Mouse (Mus musculus) midbrain, postnatal 0 days (tissue): ENCODE data around the gene Pon2. TPM values are rescaled to one million over a fixed set of nuclear protein-coding genes. Genes with fewer than 3 reads are reported as not detected.

Experiments used
- ATAC-seq: fragments of 200-750 bp; cut with Nextera tagmentation; 2 replicates; pipeline ENCODE4 v1.8.0; 2017; ENCODE audit warnings: moderate number of reproducible peaks, mild to moderate bottlenecking, moderate TSS enrichment, moderate library complexity; ENCODE audit not compliant: low FRiP score
- DNase-seq: peaks from one replicate; pipeline ENCODE4 v3.0.0-alpha.2; 2015; ENCODE audit warnings: low spot score
- H3K27ac ChIP-seq: fragments of 300-500 bp; sonication (generic); 2 replicates; pipeline ENCODE4 v1.5.1; 2014; ENCODE audit warnings: low read depth, mild to moderate bottlenecking, low read length, mixed read lengths
- H3K27me3 ChIP-seq: fragments of 300-500 bp; sonication (generic); 2 replicates; pipeline ENCODE4 v1.6.1; 2014; ENCODE audit warnings: low read length, control low read depth, mixed read lengths; ENCODE audit not compliant: insufficient read depth
- H3K36me3 ChIP-seq: fragments of 300-500 bp; sonication (generic); 2 replicates; pipeline ENCODE4 v1.6.1; 2014; ENCODE audit warnings: low read length, control low read depth, mixed read lengths; ENCODE audit not compliant: insufficient read depth
- H3K4me1 ChIP-seq: fragments of 300-500 bp; sonication (generic); 2 replicates; pipeline ENCODE4 v1.6.1; 2014; ENCODE audit warnings: mild to moderate bottlenecking, control low read depth, antibody characterized with exemption, low read length, mixed read lengths; ENCODE audit not compliant: insufficient read depth
- H3K4me2 ChIP-seq: fragments of 300-500 bp; sonication (generic); 2 replicates; pipeline ENCODE4 v1.6.1; 2014; ENCODE audit warnings: low read depth, mild to moderate bottlenecking, low read length, mixed read lengths; ENCODE audit not compliant: poor library complexity, severe bottlenecking
- H3K4me3 ChIP-seq: fragments of 300-500 bp; sonication (generic); 2 replicates; pipeline ENCODE4 v1.5.1; 2014; ENCODE audit warnings: low read depth, mild to moderate bottlenecking, low read length, moderate library complexity
- H3K9ac ChIP-seq: fragments of 300-500 bp; sonication (generic); replicated peaks from 2 replicates; pipeline ENCODE4 v1.6.1; 2014; ENCODE audit warnings: mild to moderate bottlenecking, low read length, moderate library complexity, mixed read lengths; ENCODE audit not compliant: poor library complexity, severe bottlenecking
- H3K9me3 ChIP-seq: fragments of 300-500 bp; sonication (generic); 2 replicates; pipeline ENCODE4 v1.6.1; 2016; ENCODE audit warnings: low read length, control low read depth
- CTCF ChIP-seq: IDR thresholded peaks from 2 replicates; pipeline ENCODE4 v1.5.1; 2016; ENCODE audit warnings: antibody characterized with exemption, mild to moderate bottlenecking
- WGBS: fragments of 180-500 bp; shearing (Covaris S2); extraction: QIAGEN DNeasy Blood & Tissue Kit; methylation state at CpG from one replicate; pipeline ENCODE4 v1.1.7; 2014; 5-methylcytosine and 5-hydroxymethylcytosine counted together
- polyA plus RNA-seq: library from polyadenylated mRNA; unstranded; fragments of >200 nt; fragmentation: Nextera tagmentation; extraction: Ambion mirVana; gene quantifications from 2 replicates; pipeline ENCODE4 v1.2.1, GENCODE M21; 2015
- total RNA-seq: library from RNA; depleted of rRNA; stranded (reverse); fragments of >200 nt; gene quantifications from 2 replicates; pipeline ENCODE4 v1.2.3, GENCODE M21; 2014

The Pon2 gene
- total and polyA plus RNA-seq, 2 experiments from 2014 or later: 21.1 to 30.8 TPM

DNA sequence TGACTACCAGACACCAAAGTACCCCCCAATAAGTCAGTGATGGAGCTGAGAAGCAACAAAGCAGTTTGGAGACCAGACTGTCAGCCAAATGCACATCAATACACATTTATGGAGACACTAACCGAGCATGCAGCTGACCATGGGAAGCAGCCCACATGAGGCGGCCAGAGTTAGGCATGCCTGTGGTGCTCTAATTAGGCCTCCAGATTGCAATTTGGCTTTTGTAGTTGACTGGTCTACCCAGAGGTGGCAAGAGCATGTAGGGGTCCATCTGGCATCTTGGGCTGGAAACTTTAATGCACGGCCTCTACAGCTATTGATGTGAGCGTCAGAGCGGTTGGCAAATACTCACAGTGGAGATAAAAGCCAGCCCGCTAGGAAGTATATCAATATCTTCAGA is 52.3 kb downstream of the Pon2 start:
- ATAC-seq: peak; percentile 16; the same call in 1 of the 2 replicates
- TF ChIP-seq CTCF: no peak

DNA sequence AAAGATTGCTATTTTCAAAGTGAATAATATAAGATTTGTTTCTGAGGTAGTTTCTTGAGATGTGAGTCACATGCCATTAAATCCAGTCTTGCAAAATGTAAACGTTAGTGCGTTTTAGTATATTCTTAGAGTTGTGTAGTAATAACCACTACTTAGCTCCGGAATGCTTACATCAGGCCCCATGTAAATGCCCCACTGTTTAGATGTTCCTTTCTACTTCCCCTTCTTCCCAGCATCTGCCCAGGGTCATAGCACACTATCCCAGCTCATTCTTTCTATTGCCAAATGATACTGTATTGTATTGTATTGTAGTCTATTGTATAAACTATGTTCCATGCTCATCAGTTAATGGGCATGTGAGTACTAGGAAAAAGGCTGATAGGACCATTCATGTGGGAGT is 59.5 kb downstream of the Pon2 start:
- H3K27me3 ChIP-seq: no peaks in the 10 kb centered on the region
- no peak for TF ChIP-seq CTCF
- ATAC-seq: no peak

More for the DNA sequence above, 52.3 kb downstream of the Pon2 start:
- H3K27ac ChIP-seq: no peak overlapping the region
- no peaks in the 10 kb centered on the region for H3K9me3 ChIP-seq
- H3K36me3 ChIP-seq: no peaks in the 10 kb centered on the region
- no peak overlapping the region for H3K9ac ChIP-seq
- WGBS: 89% methylated on average over 6 of the region's 6 CpGs
- no peak overlapping the region for H3K4me2 ChIP-seq
- H3K27me3 ChIP-seq: no peaks in the 10 kb centered on the region
- no peak overlapping the region for H3K4me3 ChIP-seq
- H3K4me1 ChIP-seq: no peaks in the 10 kb centered on the region
- peak; percentile 39 for DNase-seq

DNA sequence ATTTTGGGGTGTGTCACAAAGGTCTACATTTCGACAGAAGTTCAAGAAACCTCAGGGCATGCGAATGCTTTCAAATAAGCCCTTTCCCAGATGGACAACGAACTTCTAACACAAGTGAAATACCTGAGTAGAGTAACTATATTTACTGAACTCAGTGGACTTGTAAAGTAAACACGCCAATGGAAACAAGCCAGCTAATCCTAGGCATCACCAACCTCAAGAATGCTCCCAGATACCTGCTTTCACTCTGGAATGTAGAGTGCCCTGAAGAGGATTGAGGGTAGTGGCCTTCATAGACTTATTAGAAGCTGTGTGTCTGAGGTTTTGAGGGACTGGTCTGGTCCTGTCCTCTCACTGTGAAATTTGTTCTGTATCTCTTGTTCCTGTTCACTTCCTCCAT is 60.7 kb downstream of the Pon2 start:
- H3K27me3 ChIP-seq: no peaks in the 10 kb centered on the region
- WGBS: 94% methylated on average over 4 of the region's 4 CpGs
- no peak overlapping the region for H3K9ac ChIP-seq
- H3K4me3 ChIP-seq: no peak overlapping the region
- no peak overlapping the region for H3K27ac ChIP-seq
- no peak overlapping the region for H3K4me2 ChIP-seq
- no peaks in the 10 kb centered on the region for H3K9me3 ChIP-seq
- ATAC-seq (no peak), DNase-seq (no peak)
- TF ChIP-seq CTCF: no peak
- no peaks in the 10 kb centered on the region for H3K4me1 ChIP-seq
- H3K36me3 ChIP-seq: no peaks in the 10 kb centered on the region

More for the DNA sequence above, 59.5 kb downstream of the Pon2 start:
- Histone ChIP-seq H3K27ac (no peak overlapping the region), H3K4me1 (no peaks in the 10 kb centered on the region), H3K4me3 (no peak overlapping the region), H3K4me2 (no peak overlapping the region), H3K9ac (no peak overlapping the region), H3K36me3 (no peaks in the 10 kb centered on the region), H3K9me3 (no peaks in the 10 kb centered on the region)
- 96% methylated on average over 3 of the region's 3 CpGs for WGBS
- DNase-seq: no peak

DNA sequence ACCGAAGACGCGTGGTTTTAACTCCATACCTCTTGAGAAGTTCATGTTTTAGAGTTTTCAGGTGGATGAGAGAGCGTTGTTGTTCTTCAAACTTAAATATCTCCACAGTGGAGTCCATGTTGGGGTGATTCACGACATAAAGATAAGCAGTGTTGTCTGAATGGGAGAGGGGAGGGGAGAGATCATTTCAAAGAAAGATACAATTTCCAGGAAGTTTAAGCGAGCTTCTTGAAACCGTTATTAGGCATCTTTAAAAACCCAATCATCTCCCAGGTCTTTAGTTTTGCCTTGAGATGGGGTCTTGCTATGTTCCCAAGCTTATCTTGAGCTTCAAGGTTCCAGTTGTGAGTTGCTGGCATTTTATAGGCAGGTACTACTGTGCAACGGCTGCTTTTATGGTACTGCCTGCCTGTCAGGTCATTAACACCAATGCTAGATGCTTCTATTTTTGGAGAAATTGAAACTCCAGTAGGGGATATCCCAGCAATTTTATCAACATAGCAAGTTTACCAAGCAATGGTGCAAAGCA is 61.3 kb downstream of the Pon2 start:
- Histone ChIP-seq H3K9ac (no peak overlapping the region), H3K4me2 (no peak overlapping the region), H3K9me3 (no peaks in the 10 kb centered on the region), H3K27me3 (no peaks in the 10 kb centered on the region), H3K36me3 (no peaks in the 10 kb centered on the region), H3K4me1 (no peaks in the 10 kb centered on the region), H3K4me3 (no peak overlapping the region), H3K27ac (no peak overlapping the region)
- ATAC-seq (no peak), DNase-seq (no peak)
- TF ChIP-seq CTCF: no peak
- WGBS: 73% methylated on average over 8 of the region's 8 CpGs

DNA sequence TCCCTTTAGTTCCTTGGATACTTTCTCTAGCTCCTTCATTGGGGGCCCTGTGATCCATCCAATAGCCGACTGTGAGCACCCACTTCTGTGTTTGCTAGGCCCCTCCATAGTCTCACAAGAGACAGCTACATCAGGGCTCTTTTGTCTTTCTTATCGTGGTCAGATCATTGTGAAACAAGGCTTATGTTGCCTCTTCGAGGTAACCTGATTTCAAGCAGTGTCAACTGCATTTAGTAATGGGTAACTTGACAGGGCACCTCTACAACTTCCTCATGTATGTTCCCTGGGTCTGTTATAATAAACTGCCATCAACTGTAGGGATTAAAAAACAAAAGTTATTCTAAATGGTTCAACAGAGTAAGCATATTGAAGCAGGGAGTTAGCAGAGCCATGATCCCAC is 63.7 kb downstream of the Pon2 start:
- Histone ChIP-seq H3K27ac (no peak overlapping the region), H3K36me3 (no peaks in the 10 kb centered on the region), H3K4me3 (no peak overlapping the region), H3K4me2 (no peak overlapping the region), H3K27me3 (no peaks in the 10 kb centered on the region), H3K9me3 (no peaks in the 10 kb centered on the region), H3K4me1 (no peaks in the 10 kb centered on the region), H3K9ac (no peak overlapping the region)
- TF ChIP-seq CTCF: no peak
- WGBS: 51% methylated on average over 3 of the region's 3 CpGs
- ATAC-seq (no peak), DNase-seq (no peak)

DNA sequence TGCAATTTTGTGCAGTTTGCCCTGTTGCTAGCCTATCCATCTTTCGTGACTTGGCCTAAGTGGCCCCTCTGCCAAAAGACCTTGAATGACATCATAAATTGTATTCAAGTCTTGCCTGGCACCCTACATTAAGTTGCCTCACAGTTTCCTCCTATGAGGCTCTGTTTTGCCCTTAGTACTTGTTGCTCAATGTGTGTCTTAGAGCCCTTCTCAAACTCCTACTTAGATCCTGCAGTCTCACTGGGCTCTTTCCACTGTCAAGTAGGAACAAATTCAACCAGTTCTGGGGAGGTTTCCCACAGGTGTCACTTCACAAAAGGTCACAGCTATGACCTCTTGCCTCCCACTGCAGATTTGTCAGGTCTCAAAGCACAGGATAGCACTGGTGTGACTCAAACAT is 64.4 kb downstream of the Pon2 start:
- no peaks in the 10 kb centered on the region for H3K9me3 ChIP-seq
- DNase-seq (no peak), ATAC-seq (no peak)
- H3K27ac ChIP-seq: no peak overlapping the region
- 97% methylated on average over 1 of the region's 1 CpGs for whole genome bisulfite sequencing
- no peak overlapping the region for H3K4me3 ChIP-seq
- H3K9ac ChIP-seq: no peak overlapping the region
- TF ChIP-seq CTCF: no peak
- H3K4me1 ChIP-seq: no peaks in the 10 kb centered on the region
- no peaks in the 10 kb centered on the region for H3K36me3 ChIP-seq
- H3K4me2 ChIP-seq: no peak overlapping the region
- H3K27me3 ChIP-seq: no peaks in the 10 kb centered on the region
